Mouse (Mus musculus): ENCODE data around the gene Ndufv2. TPM values are rescaled to one million over a fixed set of nuclear protein-coding genes. Genes with fewer than 3 reads are reported as not detected.

Gene Ndufv2
- 10 to 100 TPM; 81.6 to 84.7 TPM for total RNA-seq (2023)

GRCm38 (mm10) chr17:66101380-66102330 is at the start of gene Ndufv2:
Ndufv2 (minus strand) TSS chr17:66101559.

DNA sequence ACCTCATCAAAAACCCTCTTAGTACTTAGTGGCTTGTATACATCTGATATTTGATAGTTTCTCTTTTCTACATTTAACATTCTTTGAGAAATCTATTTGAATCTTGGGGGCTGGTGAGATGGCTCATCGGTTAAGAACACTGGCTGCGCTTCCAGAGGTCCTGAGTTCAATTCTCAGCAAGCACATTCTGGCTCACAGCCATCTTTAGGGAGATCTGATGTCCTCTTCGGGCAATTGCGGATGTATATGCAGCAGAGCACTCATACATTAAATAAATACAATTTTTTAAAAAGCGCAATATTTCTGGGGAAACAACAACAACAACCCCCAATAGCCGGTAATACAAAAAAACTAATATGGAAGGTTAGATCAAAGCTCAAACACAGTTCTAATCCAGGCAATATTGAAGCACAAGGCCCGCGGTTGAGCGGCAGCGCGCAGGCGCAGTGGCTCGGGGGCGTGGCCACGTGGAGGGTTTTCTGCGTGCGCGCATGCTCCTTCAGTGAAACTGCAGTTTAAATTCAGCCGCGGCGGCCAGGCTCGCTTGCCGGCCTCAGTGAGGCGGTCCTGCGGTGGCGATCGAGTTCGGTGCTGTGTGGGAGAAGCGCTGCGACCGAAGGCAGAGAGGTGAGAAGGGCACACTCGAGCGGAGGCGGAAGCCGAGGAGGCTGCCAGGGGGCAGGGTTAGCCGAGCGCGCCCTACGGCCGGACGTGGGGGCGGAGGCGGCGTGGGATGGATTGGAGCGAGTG is 21.9 kb upstream of the Ndufv2 start, which contains the start of gene Ddx11:
Ddx11 (plus strand) TSS at position 455 of the 750 bp plus-strand sequence.

DNA sequence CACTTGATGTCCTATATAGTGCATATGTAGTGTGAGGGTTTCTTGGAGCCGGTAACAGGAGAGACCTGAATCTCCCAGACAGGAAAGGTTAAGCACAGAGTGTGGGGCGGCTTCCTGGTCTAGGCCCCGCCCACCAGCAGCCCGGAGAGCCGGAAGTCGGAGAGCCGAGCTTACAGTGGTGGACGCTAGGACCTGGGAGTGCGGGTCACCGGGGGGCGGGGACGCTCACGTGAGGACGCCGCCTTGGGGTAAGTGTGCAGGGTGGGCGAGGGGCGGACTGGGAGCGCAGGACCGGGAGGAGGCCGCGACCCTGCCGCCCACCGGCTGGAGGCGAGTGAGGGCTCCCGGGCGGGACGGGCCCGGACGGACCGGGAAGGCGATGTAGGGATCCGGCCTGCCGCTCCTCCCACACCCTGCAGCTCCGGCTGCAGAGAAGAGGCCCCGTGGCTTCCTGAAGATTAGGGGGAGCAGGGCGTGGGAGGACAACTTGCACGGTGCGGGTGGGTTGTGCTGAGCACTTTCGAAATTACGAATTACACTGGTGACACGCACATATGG is 10.1 kb upstream of the Ndufv2 start, which contains the start of gene Washc1:
Washc1 (plus strand) TSS at position 144 of the 558 bp plus-strand sequence.

GRCm38 (mm10) chr17:66076934-66077333 is 24.4 kb downstream of the Ndufv2 start, which contains the start of gene Ankrd12:
Ankrd12 (minus strand) TSS chr17:66077089.

Other genes starting within 250 kb of the Ndufv2 start
- 10 to 100 TPM; 54.4 to 61.1 TPM for gene Ralbp1, start 215.8 kb downstream of the Ndufv2 start, total RNA-seq (2023)
- 10 to 100 TPM; 15.6 to 22.3 TPM for gene Twsg1, start 150.3 kb downstream of the Ndufv2 start, total RNA-seq (2023)
- gene Ankrd12, start 24.5 kb downstream of the Ndufv2 start, total RNA-seq (2023), result 10 to 100 TPM; 74.3 to 75.0 TPM
- 10 to 100 TPM; 54.4 to 59.6 TPM for gene Washc1, start 10.0 kb upstream of the Ndufv2 start, total RNA-seq (2023)
- gene Ddx11, start 22.0 kb upstream of the Ndufv2 start, total RNA-seq (2023), result 10 to 100 TPM; 30.7 to 34.0 TPM